In the genomic region with DNA sequence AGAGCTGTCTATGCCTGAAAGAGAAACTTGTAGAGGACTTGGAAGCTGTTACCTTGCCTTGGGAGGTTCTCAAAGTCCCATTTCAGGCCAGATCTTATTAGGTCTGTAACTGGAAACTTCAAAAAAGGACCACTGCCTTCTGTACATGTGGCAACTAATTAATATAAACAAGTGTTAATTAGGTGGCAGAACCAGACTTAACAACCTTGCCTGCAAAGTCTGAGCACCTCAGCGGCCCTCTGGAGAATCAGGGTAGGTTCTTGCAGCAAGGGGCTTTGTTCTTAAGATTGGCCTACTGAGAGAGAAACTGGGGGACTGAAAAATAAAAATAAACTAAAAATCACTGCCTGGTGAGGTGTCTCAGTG, we compare ENCODE assay signal across 14 mouse cellular contexts. TPM values are rescaled to one million over a fixed set of nuclear protein-coding genes. Genes with fewer than 3 reads are reported as not detected.
DNase-seq lines count a peak whose midpoint lies in the region; ATAC-seq and TF ChIP-seq lines count a peak whose summit lies in the region.
"Had no signal": no experiment of that assay in that cellular context is flagged by ENCODE, and none has a peak within 500 bp of the region (broad histone marks: within the 10 kb centered on the region; RNA-seq: fewer than 3 reads in every experiment).

No protein-coding gene starts in this region.

- H3K9ac ChIP-seq in heart, embryonic 16.5 days (ENCODE audit: low read length), result no peak overlapping the region
- H3K9ac ChIP-seq in lung, embryonic 14.5 days, result no peak overlapping the region
- no peak overlapping the region for H3K9ac ChIP-seq in forebrain, embryonic 11.5 days (ENCODE audit: low read length)
- H3K9ac ChIP-seq in limb, embryonic 13.5 days, result no peak overlapping the region
- H3K9ac ChIP-seq: liver, embryonic 13.5 days had no signal

- H3K9me3 ChIP-seq in heart, embryonic 16.5 days (replicated peaks; ENCODE audit: control insufficient read depth, low read length), result no peaks in the 10 kb centered on the region
- no peaks in the 10 kb centered on the region for H3K9me3 ChIP-seq in lung, embryonic 14.5 days (ENCODE audit: low read depth, low read length)
- no peaks in the 10 kb centered on the region for H3K9me3 ChIP-seq in forebrain, embryonic 11.5 days (ENCODE audit: control insufficient read depth, low read length)
- no peaks in the 10 kb centered on the region for H3K9me3 ChIP-seq in limb, embryonic 13.5 days
- H3K9me3 ChIP-seq: liver, embryonic 13.5 days had no signal

- no peak overlapping the region for H3K4me3 ChIP-seq in heart, embryonic 16.5 days (ENCODE audit: low read length)
- H3K4me3 ChIP-seq in lung, embryonic 14.5 days (ENCODE audit: low read depth, low read length), result no peak overlapping the region
- no peak overlapping the region for H3K4me3 ChIP-seq in forebrain, embryonic 11.5 days (ENCODE audit: low read depth, low read length)
- H3K4me3 ChIP-seq in limb, embryonic 13.5 days, result no peak overlapping the region
- H3K4me3 ChIP-seq: liver, embryonic 13.5 days had no signal

- H3K4me1 ChIP-seq in heart, embryonic 16.5 days (ENCODE audit: control insufficient read depth, insufficient read depth, low read length), result peaks cover 27% of the 10 kb centered on the region
- peaks cover 24% of the 10 kb centered on the region for H3K4me1 ChIP-seq in lung, embryonic 14.5 days (ENCODE audit: insufficient read depth)
- H3K4me1 ChIP-seq in forebrain, embryonic 11.5 days (replicated peaks; ENCODE audit: control insufficient read depth, insufficient read depth, low read length), result peaks cover 11% of the 10 kb centered on the region; the same call in 1 of the 2 replicates
- peaks cover 46% of the 10 kb centered on the region for H3K4me1 ChIP-seq in limb, embryonic 13.5 days

- ATAC-seq in heart, embryonic 16.5 days (replicated peaks; ENCODE audit: extremely low read depth, insufficient read depth, low FRiP score), result no peak
- no peak for ATAC-seq in lung, embryonic 14.5 days (ENCODE audit: insufficient read depth)
- ATAC-seq in forebrain, embryonic 11.5 days (replicated peaks; ENCODE audit: low FRiP score), result no peak
- ATAC-seq in limb, embryonic 13.5 days (ENCODE audit: low FRiP score, low read depth), result no peak

- H3K27me3 ChIP-seq in heart, embryonic 16.5 days (ENCODE audit: control insufficient read depth, insufficient read depth, low read length), result no peaks in the 10 kb centered on the region
- H3K27me3 ChIP-seq in lung, embryonic 14.5 days (ENCODE audit: insufficient read depth, low read length), result no peaks in the 10 kb centered on the region
- no peaks in the 10 kb centered on the region for H3K27me3 ChIP-seq in forebrain, embryonic 11.5 days (ENCODE audit: control insufficient read depth, insufficient read depth, low read length)
- H3K27me3 ChIP-seq in limb, embryonic 13.5 days, result no peaks in the 10 kb centered on the region
- H3K27me3 ChIP-seq: liver, embryonic 13.5 days had no signal

- DNase-seq in heart, adult 11 months, result no peak
- DNase-seq in lung, embryonic 14.5 days, result no peak
- no peak for DNase-seq in lung, postnatal 36 days
- DNase-seq in forebrain, embryonic 11.5 days (ENCODE audit: low spot score), result no peak
- no peak for DNase-seq in gastrocnemius, adult 18-20 months (ENCODE audit: low spot score)
- no peak for DNase-seq in testis, postnatal 14 days (ENCODE audit: low spot score)
- DNase-seq: cerebellum, postnatal 25 days; gastrocnemius, postnatal 25 days; heart, postnatal 14 days; kidney, postnatal 25 days; liver, embryonic 13.5 days; right cerebral cortex, postnatal 14 days had no signal

- WGBS in heart, embryonic 16.5 days, result 73% methylated on average over 1 of the region's 1 CpGs
- WGBS in lung, embryonic 14.5 days, result 15% methylated on average over 1 of the region's 1 CpGs
- WGBS in forebrain, embryonic 11.5 days, result 24% methylated on average over 1 of the region's 1 CpGs
- WGBS in limb, embryonic 13.5 days, result 5% methylated on average over 1 of the region's 1 CpGs

- peak overlapping the region; percentile 53; the same call in 1 of the 2 replicates for H3K4me2 ChIP-seq in heart, embryonic 16.5 days (ENCODE audit: low read depth, low read length)
- peak overlapping the region; percentile 45; the same call in 1 of the 2 replicates for H3K4me2 ChIP-seq in lung, embryonic 14.5 days
- H3K4me2 ChIP-seq in forebrain, embryonic 11.5 days (ENCODE audit: low read depth, low read length, severe bottlenecking), result no peak overlapping the region; the same call in 1 of the 2 replicates
- peak overlapping the region; percentile 50 for H3K4me2 ChIP-seq in limb, embryonic 13.5 days (replicated peaks)

- no peak for TF ChIP-seq CTCF in lung, embryonic 14.5 days (IDR thresholded peaks at IDR 0.05; ENCODE audit: low read depth)

- H3K36me3 ChIP-seq in heart, embryonic 16.5 days (ENCODE audit: control insufficient read depth, insufficient read depth), result no peaks in the 10 kb centered on the region
- no peaks in the 10 kb centered on the region for H3K36me3 ChIP-seq in lung, embryonic 14.5 days (ENCODE audit: insufficient read depth)
- H3K36me3 ChIP-seq in forebrain, embryonic 11.5 days (ENCODE audit: control insufficient read depth, insufficient read depth, low read length), result no peaks in the 10 kb centered on the region
- no peaks in the 10 kb centered on the region for H3K36me3 ChIP-seq in limb, embryonic 13.5 days
- H3K36me3 ChIP-seq: liver, embryonic 13.5 days had no signal

- H3K27ac ChIP-seq in heart, embryonic 16.5 days (ENCODE audit: low read length), result no peak overlapping the region
- H3K27ac ChIP-seq in lung, embryonic 14.5 days (ENCODE audit: low read depth), result peak overlapping the region; percentile 37; the same call in 1 of the 2 replicates
- peak overlapping the region; percentile 50; the same call in 1 of the 2 replicates for H3K27ac ChIP-seq in forebrain, embryonic 11.5 days (ENCODE audit: low read depth, low read length)
- H3K27ac ChIP-seq in limb, embryonic 13.5 days, result peak overlapping the region; percentile 56

RNA-seq across cellular contexts. Expression of a gene that starts 36.6 kb away (rescaled TPM):
- 28.1 and 34.0 TPM in 2 replicates for polyA plus RNA-seq in heart, embryonic 16.5 days (2015; fragmentation: Nextera tagmentation; extraction: Ambion mirVana)
- polyA plus RNA-seq in lung, embryonic 14.5 days (2014; fragmentation: Nextera tagmentation; extraction: Ambion mirVana), result 12.5 and 14.5 TPM in 2 replicates
- polyA plus RNA-seq in forebrain, embryonic 11.5 days (2014; fragmentation: Nextera tagmentation; extraction: Ambion mirVana), result 10.8 and 11.3 TPM in 2 replicates
- polyA plus RNA-seq in limb, embryonic 13.5 days (2015; fragmentation: Nextera tagmentation; extraction: Ambion mirVana), result 20.5 and 24.3 TPM in 2 replicates
- total RNA-seq in gastrocnemius, adult 18-20 months (2021), result 10 to 100 TPM; 43.0 to 53.7 TPM
